Mouse (Mus musculus) bone marrow macrophage, adult 2 months (primary cell): ENCODE measurements around the gene Tenm4.

Experiments
- CTCF ChIP-seq: IDR thresholded peaks from 2 replicates; pipeline ENCODE4 v1.5.1; 2012; ENCODE audit warnings: low read depth, mild to moderate bottlenecking, low read length, moderate library complexity
- POLR2A ChIP-seq: IDR thresholded peaks from 2 replicates; pipeline ENCODE4 v1.6.1; 2012; ENCODE audit warnings: mild to moderate bottlenecking, low read depth, low read length, borderline replicate concordance

DNA sequence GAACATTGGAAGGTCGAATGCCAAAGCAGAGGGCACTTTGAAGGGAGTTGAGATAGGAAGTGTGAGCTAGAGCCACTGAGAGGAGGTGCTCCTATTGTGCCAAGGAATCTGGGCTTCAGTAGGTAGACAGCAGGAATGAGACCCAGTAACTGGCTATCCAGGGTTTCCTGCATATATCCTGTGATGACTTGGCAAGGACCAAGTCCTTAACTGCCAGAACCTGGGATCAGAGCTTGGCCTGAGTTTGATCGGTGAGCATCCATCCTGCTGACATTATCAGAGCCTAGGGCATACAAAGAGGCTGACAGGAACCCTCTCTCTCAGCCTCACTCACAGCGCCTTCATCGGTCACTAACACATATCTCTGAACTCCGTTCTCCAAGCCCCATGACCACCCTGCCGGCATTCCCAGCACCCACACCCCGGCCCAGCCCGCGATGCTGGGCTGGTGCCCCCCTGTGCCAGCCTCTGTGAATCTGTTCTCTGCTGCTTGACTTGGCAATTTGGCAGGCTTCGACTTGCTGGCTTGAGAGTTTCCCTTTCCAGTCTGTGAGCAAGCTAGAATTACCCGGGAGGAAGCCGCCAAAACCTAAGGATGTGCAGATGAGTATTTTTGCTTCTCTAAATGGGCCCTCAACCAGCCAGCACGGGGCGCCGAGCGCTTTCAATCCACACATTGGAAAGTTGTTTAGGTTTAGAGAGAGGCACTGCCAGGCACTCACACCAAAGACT is 698.2 kb downstream of the Tenm4 start:
- TF ChIP-seq POLR2A (no peak), CTCF (no peak)
